Mouse (Mus musculus) kidney, adult 11 months (tissue): Measurements from ENCODE around the gene 1700013G24Rik.

Experiments used
- DNase-seq: peaks from one replicate; pipeline ENCODE4 v3.0.0; 2022

The 1700013G24Rik gene

DNA sequence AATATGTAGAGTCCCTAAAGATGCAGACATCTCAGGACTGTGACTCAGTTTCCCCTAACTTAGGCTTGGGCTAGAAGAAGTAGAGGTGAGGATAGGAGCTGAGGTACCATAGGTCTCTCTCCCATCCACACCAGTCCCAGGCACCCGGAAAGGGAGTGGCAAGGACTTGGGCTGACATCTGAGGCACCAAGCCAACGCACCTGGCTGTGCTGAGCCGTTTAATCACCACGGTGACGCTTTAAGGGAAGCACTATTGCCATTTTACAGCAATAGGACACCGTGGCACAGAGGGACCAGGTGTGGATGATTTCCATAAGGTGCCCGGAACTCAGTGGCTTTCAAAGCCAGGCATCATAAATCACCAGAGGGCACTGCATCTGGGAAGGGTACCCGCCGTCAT, 5.2 kb downstream of the 1700013G24Rik start:
- DNase-seq: no peak

DNA sequence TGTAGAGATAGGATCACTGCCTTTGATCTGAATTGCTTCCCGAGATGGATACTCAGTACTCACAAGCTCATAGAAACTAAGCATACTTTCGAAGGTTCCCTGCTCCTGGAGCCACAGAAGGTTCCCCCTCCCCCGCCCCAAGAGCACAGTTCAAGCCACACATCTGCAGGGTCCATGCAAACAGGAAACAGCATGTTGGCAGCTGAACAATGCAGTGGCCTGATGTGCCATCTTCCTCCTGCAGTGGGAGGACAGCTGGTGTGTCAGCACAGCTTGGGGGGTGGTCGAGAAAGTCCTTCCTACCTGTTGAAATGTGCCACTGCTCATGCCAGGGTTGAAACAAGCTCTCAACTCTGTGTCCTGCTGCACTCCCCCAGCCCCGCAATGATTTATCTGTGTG, 5.8 kb downstream of the 1700013G24Rik start:
- DNase-seq: no peak

DNA sequence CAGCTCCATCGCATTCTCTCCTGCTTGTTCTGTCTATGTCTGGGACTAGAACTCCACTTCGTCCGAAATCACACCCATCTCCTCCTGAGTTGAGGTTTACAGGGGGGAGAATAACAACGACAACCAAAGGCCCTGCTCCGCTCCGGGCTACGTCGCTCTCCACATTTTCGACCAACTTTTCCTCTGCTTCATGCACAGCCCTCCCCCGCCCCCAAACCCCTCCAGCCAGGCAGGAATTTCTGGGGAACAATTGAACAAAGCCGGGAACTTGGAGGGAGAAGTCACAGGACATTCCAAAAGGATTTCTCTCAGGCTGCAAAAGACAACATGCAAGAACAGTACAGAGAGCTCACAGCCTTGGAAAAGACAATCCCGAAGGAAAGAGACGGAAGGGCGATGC, 7.6 kb downstream of the 1700013G24Rik start:
- DNase-seq: no peak

DNA sequence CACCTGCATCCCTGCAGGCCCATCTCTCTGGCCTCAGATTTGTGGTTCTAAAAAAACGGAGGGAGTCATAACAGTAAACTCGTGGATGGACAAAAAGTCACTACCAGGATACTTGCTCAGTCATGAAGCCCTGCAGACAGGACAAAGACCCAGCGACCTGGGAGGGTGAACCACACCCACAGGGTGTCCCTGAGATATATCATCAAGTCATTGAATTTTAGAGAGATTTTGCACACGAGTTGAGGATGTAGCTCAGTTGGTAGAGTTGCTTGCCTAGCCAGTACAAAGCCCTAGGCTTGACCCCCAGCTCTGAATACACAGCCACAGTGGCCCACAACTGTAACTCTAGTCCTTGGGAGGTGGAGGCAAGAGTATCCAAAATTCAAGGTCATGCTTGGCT, 8.1 kb downstream of the 1700013G24Rik start:
- DNase-seq: no peak

DNA sequence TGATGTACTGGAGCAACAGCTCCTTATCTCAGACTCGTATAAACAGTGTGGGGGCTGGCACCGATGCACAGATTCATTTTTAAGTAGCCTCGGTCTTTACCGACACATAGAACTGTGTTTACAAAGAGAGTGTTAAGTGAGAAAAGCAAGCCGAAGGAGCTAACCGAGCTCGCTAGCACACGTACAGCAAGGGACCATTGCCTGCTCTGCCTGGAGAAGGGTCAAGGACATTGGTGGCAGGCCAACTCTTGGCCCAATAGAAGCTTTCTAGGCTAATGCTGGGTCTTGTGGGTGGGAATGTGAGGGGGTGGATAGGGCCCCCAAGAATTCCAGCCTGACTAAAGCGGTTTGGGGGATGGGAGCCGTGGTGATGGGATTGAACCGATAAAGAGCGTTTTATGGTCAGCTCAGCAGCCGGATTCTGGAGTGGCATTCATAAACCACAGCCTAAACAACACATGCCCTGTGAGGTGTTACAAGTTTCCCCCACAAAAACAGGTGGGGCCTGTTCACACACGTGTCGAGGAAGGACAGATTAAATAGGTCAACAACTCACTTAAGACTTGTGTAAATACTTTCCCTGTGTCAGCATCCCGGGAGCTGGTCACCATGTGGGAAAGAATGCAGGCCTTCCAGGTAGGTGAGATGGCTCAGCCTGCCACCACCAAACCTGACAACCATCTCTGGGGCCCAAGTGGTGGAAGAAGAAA, 9.1 kb downstream of the 1700013G24Rik start:
- no peak for DNase-seq

DNA sequence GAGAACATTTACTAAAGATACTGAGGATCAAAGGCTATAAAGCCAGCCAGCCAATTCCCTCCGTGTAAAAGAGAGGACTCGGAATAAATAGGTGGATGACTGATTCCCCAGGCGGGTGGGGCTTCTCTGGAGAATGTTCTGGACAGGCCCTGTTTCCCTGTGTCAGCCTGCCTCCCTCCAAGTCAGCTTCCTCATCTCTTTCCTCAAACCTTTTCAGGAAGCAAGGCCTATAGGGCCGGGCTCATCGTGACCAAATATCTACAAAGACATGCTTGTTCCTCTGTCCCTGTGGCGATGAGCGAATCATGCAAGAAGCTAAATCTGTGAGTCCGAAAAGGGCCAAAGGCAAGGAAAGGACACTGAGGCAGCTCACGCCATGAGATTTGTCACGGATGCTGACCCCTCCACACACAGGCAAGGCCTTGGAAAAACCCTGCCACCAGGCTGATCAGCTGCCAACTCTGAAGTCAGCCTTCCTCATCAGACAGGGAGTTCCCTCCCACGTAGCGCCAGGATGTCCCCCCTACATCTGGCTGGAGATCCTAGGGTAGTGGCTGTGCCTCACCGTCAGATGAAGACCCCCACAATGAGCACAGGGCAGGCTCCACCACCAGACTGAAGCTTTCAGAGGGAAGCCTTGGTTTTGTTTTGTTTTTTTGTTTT, 12.2 kb downstream of the 1700013G24Rik start:
- DNase-seq: no peak

DNA sequence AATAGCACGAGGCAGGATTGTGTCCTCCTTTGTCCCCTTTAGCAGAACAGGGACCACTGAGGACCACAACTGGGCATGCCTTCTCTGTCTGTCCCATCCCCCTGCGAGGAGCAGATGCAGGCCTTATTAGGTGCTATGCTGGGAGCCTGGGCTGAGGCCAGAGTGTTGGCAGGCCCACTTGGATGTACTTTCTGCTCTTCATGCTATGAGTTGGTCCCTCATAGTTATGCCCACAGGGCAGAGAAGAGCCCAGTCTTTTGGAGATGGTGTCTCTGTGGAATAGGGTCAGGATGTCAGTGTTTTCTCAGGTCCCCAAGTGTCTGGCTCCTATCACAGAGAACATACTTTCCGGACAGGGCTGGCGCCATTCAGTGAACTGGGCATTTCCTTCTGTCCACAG, 13.9 kb downstream of the 1700013G24Rik start:
- DNase-seq: no peak

DNA sequence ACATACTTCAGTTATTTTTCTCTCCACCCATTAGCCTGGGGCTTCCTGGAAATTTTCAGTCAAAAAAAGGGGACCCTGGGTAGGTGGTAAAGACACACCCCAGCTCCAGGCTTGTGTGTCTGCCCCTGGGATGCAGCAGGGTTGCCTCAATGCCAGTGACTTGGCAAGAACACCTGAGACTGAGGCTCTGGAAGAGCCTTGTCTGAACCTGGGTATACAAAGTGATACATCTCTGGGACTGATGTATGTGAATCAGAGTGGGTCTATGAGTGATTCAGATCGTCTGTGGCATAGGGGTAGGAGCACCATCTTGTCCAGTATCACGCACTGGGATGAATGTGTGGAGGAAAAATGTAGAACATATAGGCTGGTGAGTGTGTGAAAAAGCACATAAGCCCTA, 14.4 kb downstream of the 1700013G24Rik start:
- DNase-seq: no peak

DNA sequence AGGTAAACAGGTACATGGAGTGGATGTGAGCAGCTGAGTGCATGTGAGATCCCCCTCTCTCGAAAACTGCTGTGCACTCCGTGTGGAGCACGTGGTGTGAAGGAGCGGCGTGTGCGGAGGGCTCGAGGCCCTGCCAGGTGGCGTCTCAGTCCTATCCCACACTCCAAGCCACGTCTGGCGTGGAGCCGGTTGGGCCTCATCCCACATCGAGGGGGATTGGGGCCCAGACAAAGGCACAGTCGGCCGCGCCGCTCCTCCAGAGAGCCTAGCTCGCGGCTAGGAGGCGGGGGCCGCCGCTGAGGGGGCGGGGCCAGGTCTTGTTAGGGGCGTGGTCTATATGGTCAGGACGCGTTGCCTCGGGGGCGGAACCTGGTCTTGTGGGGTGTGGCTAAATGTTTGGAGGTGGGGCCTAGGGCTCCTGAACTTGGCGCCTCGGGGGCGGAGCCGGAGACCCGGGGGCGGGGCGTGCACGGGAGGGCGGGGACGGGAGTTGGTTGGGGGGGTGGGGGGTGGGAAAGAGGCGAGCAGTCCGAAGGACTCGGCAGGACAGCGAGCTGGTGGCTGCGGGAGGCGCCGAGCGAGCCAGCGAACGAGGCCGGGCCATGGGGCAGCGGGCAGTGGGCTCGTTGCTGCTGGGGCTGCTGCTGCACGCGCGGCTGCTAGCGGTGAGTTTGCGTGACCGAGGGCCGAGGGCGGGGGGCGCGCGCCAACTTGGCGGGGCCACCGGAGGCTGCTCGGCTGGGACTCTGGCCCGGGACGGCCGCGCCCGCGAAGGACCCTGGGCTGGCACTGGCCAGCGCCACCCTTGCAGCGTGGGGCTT, 15.4 kb downstream of the 1700013G24Rik start, which contains the start of gene Hspg2:
Gene Hspg2, plus strand, starts transcription at position 510 of the 821 bp plus-strand sequence.
- DNase-seq: peak; percentile 91

DNA sequence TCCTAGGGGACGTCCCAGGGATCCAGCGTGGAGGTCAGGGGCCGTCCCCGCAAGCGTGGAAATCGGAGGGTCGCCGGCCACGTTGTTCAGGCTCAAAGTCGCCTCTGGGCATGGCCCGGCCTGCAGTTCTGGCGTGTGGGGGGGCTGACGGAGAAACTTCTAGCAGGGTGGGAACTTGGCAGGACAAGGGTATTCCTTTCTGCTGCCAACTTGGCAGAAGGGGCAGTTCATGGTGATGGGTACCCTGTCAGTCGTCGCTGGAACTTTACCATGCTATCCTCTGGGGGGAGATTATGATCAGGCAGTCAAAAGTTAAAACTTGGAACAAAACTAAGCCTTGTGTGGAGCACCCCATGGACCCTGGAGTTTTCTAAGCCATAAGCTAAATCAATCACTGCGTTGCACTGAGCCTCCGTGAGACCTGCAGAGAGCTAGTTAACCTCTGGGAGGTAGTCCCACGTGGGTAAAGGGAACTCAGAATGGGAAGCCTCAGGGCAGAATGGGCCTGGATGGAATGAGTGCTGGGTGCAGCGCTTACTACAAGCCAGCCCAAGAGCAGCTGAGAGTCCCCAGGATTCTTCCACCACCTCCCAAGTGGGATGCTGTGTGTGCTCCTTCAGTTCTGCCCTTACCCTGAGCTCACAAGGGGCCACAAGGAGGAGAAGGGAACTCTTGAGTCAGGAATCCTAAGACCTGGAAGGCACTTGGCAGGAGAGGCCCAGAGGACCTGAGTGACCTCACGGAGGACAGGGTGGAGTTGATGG, 16.2 kb downstream of the 1700013G24Rik start:
- no peak for DNase-seq

DNA sequence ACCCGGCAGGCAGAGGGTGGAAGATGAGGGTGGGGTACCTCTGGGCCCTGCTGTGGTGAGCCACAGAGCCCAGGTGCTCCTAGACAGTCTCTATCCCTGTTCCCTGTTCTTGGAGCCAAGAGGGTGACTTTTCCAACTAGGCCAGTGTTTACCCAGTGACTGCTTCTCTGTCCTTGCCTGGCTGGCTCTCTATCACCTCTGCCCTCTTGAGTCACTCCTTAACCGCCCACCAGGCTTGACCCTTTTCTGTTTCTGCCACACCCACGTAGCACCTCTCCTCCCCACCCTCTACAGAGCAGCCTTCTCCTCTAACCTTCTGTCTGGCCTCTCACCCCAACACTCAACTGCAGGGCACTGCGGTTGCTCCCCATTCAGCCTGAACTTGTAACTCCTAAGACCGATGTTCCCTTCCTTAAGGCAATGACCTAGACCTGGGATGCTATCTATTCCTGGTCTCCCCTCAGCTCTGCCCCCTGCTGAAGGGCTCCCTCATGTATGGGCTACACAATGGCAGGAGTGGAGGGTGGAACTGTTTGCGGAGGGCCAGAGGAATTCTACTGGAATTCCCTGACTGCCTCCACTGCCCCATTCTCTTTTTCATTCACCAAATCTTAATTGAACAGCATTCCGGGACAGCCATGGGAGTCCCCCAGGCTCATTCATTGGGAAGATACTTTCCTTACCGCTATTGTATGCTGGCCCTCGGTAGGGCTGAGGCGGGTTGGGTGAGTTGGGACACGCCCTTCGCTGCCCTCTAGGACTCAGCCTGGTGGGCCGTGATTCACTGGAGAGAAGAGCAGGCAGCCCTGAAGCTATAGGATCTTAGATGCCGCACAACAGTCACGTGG, 17.0 kb downstream of the 1700013G24Rik start:
- no peak for DNase-seq

DNA sequence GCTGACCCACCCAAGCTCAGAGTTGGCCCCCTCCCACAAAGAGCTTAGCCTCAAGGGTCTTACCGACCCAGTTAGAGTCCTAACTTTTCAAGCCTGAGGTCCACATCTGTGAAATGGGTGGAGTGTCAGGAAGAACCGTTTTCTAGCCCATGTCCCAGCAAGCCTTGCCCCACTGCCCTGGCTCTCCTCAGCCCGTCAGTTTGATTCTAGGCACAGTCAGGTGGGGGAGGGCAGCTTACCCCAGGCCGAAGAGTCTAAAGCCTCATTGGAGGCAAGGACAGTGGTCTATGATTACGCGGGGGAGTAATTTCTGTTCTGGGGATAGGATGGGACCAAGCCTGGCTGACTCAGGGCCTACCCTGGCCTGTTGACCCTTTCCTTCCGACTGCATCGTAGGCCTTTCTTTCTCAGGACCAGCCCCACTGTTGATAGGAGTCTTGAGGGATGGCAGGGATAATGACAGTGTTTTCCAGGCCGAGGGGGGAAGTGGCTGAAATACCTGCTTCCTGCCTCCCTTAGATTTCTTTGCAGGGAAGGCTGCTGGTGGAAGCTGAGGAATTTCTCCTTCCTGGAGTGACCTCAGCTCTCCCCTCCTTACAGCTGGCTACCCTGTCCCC, 17.7 kb downstream of the 1700013G24Rik start:
- DNase-seq: no peak

DNA sequence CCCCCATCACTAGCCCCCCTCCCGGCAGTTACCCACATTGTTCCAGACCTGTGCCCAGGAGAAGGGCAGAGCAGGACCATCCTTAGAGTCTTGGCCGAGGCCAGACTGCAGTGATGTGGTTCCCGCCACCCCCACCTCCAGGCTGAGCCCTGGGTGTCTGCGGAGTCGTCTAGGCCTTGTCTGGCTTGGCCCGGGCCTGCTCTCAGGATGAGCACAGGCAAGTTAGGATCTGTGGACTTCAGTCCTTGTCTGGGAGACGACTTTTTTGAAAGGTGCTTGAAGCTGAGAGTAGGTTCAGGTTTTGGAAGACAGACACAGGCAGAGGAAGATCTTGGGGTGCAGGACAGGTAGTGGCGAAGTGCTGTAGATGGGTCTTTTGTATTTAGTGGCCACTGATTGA, 18.2 kb downstream of the 1700013G24Rik start:
- DNase-seq: no peak

DNA sequence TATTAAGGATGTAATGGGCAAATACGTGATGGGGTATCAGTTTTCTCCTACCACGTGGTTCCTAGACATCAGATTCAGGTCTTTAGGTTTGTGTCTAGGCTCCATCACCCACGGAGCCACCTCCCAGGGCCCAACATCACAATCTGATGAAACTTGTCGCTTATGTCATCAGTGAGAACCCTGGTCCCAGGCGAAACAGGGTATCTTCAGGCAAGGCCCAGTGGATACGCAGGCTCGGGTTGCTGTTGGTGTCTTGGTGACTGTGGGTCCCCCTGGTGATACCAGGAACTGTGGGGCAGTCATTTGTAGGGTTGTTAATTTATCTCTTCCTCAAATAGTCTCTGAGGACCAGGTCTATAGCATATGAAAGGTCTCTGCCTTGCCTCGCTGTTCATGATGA, 20.2 kb downstream of the 1700013G24Rik start:
- no peak for DNase-seq

DNA sequence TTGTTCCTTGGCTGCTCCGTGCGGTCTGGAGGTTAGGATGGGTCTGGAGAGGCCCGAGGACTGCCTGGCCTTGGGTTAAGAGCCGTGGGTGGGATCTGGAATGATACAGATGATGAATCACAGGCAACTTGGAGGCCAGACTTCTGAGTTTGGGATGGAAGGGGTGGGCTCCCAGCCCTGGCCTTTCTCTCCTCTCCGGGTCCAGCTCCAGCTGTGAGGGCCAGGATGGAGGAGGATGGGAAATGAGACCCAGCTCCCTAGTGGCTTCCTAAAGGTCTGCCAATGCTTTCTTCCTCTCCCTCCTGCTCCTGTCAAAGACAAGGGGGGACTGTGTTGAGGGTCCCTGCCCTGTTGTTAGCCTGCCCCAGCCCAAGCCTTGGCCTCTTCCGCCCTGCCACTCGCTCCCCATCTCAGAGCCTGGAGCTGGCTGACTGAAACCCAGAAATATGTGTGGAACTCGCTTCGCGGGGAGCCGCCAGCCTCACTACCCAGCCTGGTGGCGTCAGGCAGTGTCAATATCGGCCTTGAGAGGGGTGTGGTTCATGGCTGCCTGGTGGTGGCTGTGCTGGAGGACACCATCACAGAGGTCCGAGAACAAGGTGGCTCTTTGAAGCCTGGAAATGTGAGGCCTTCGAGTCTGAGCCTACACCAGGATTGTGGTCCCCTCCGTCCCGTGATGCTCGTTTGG, 20.8 kb downstream of the 1700013G24Rik start:
- DNase-seq: no peak

DNA sequence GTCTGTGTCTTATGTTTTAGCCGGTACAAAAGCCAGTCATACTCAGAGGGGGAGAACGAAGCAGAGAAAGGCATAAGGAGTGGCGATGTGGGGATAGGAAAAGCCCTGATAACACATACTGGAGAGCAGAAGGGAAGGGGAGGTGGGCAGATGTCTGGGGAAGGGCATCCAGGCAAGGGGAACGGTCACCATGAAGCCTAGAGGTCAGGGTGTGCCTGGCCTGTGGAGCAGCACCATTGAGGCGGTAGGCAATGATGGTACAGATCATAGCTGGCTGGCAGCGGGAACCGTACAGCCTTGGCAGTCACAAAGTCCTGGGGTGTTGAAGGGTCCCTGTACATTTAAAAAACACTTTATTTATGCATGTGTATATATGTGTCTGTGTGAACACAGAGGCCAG, 21.6 kb downstream of the 1700013G24Rik start:
- DNase-seq: no peak

DNA sequence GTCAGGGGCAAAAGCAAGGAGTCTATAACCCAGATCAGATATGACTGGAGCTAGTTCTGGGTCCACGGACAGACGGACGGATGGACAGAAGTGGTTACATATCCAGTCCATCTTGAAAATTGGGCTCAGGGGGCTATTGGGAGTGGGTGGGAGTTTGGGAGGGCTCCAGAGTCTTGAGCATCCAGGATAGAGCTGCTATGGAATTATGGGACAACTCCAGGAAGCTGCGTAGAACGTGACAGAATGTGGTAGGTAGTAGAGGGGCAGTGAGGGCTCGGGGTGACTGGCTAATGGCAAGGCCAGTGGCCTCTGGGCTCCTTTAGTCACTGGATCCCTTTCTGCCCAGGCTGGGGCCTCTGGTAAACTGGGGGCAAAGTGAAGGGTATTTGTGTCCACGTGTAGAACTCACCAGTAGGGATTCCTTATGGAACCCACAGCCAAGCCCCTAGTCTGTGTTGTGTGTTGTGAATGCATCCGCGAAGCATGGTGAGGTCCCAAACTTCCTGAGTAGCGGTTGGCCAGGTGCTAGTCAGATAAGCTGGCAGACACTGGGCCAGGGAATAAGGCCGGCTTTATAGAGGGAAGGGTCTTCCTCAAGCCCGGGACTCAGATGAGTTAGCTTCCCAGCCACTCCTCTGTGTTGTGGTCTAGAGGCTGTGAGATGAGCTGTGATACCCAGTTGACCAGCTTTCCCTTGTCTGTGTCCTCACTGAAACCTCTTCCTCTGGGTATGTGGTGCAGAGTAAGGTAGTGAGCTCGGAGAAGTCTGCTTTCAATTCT, 22.4 kb downstream of the 1700013G24Rik start:
- no peak for DNase-seq

DNA sequence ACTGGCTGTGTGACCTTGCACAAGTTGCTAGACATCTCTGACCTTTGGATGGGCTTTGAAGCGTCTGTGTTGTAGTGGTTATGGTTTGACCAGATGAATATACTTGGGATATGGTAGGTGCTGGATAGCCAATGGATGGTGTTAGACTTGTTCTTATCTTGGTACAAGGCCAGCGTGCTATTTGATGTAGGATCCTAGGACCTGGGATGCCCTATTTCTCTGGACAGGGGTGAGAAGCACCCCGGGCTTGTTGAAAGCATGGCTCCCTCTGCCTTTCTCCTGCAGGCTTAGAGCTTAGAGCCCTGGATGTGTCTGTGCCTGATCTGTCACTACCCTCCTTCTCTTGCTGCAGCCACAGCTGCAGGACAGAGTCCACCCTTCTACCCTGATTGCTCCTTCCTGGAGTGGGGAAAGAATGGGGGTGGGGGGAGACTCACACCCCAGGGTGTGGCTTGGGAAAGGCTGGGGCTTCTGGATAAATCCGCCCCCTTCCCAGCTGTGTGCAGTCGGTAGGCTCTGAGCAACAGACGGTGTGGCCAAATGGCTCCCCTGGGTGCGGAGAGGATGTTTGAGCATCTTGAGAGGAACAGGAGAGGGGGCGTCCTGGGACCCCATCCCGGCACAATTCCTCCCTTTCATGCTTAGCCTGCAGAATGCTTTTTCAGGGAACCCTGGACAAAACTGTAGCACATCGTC, 23.1 kb downstream of the 1700013G24Rik start:
- no peak for DNase-seq

DNA sequence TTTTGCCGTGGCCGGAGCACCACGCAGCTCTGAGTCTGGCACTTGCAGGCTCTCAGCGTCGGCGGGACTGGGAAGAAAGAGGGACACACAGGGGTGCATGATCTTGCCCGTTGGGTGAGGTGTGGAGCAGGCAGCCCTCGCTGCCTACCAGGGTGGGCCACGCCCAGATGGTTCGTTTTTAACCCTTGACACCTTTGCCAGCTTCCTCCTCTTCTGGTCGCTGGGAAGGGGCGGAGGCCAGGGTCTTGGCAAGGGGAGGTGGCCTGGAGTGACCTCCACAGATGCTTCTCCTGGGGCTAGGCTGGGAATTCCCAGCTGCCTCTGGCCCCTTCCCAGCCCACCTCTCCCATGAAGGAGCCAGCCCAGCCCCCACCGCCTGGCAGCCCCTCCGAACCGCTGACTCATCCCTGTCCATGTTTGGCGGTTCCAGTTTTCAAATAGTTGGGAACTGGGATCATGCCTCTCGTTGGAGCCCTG, 23.7 kb downstream of the 1700013G24Rik start:
- DNase-seq: no peak
